In the genomic region with DNA sequence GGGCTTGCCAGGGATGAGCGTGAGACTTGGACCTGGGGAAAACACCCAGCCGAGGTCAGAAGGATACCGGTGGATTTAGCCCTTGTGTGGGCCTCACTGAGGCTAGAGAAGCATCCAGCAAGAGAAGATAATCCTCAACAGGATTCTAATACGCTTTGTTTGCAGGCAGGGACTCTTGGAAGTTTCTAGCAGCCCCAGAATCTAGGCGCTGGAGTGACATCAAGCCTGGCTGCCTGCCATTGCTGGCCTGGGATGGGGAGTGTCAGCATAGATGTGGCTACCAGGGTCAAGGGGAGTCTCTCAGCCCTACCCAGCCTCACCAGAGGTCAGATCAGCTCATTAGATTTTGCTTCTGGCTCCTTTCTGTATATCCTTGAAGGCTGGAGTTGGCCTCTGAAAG, we compare ENCODE assay signal across 10 mouse cellular contexts.
DNase-seq lines count a peak whose midpoint lies in the region; ATAC-seq lines count a peak whose summit lies in the region.
"Had no signal": no experiment of that assay in that cellular context is flagged by ENCODE, and none has a peak within 500 bp of the region (broad histone marks: within the 10 kb centered on the region; RNA-seq: fewer than 3 reads in every experiment).

No protein-coding gene starts in this region.

- DNase-seq in kidney, postnatal 14 days, result peak; percentile 44
- peak; percentile 77 for DNase-seq in adrenal gland, postnatal 10 days
- DNase-seq in heart, adult 8-10 months (ENCODE audit: low spot score), result peak; percentile 21
- peak; percentile 64 for DNase-seq in lung, postnatal 10 days
- no peak for DNase-seq in left cerebral cortex, adult 11 months (ENCODE audit: low spot score)
- no peak for DNase-seq in frontal cortex, postnatal 25 days (ENCODE audit: low spot score in 2 of 2)
- DNase-seq: liver, postnatal 0 days had no signal

- no peaks in the 10 kb centered on the region for H3K4me1 ChIP-seq in kidney, embryonic 16.5 days (ENCODE audit: insufficient read depth, low read length)
- H3K4me1 ChIP-seq in hindbrain, embryonic 13.5 days (replicated peaks), result peaks cover 34% of the 10 kb centered on the region

- H3K9me3 ChIP-seq in kidney, embryonic 16.5 days (ENCODE audit: low read length), result no peaks in the 10 kb centered on the region
- no peaks in the 10 kb centered on the region for H3K9me3 ChIP-seq in hindbrain, embryonic 13.5 days

- no peak overlapping the region for H3K27ac ChIP-seq in kidney, embryonic 16.5 days (ENCODE audit: low read length)
- no peak overlapping the region for H3K27ac ChIP-seq in hindbrain, embryonic 13.5 days

- 67% methylated on average over 5 of the region's 5 CpGs for WGBS in kidney, embryonic 16.5 days
- WGBS in hindbrain, embryonic 13.5 days, result 77% methylated on average over 5 of the region's 5 CpGs

- H3K9ac ChIP-seq in kidney, embryonic 16.5 days (replicated peaks; ENCODE audit: low read length), result no peak overlapping the region
- H3K9ac ChIP-seq in hindbrain, embryonic 13.5 days, result no peak overlapping the region
- H3K9ac ChIP-seq: liver, postnatal 0 days had no signal

- no peak for ATAC-seq in kidney, embryonic 16.5 days (ENCODE audit: low FRiP score, low TSS enrichment)
- ATAC-seq in hindbrain, embryonic 13.5 days (ENCODE audit: low FRiP score), result no peak
- ATAC-seq: liver, postnatal 0 days had no signal

- H3K36me3 ChIP-seq in kidney, embryonic 16.5 days (ENCODE audit: insufficient read depth, low read length), result no peaks in the 10 kb centered on the region
- no peaks in the 10 kb centered on the region for H3K36me3 ChIP-seq in hindbrain, embryonic 13.5 days

- H3K4me2 ChIP-seq in kidney, embryonic 16.5 days (replicated peaks; ENCODE audit: low read depth, low read length), result no peak overlapping the region
- H3K4me2 ChIP-seq in hindbrain, embryonic 13.5 days, result no peak overlapping the region

- peaks cover 46% of the 10 kb centered on the region for H3K27me3 ChIP-seq in kidney, embryonic 16.5 days (ENCODE audit: insufficient read depth, low read length)
- peaks cover 31% of the 10 kb centered on the region for H3K27me3 ChIP-seq in hindbrain, embryonic 13.5 days

- H3K4me3 ChIP-seq in kidney, embryonic 16.5 days (ENCODE audit: low read length), result no peak overlapping the region
- no peak overlapping the region for H3K4me3 ChIP-seq in hindbrain, embryonic 13.5 days
- H3K4me3 ChIP-seq: erythroblast, embryonic 14.5 days had no signal

Comparison
In these comparisons a context has a peak if more than half of its experiments do, and no peak if none do; other contexts are left out.
1. DNase-seq: peak in kidney, postnatal 14 days (single experiment), adrenal gland, postnatal 10 days (single experiment), heart, adult 8-10 months (single experiment) and lung, postnatal 10 days (single experiment); none in left cerebral cortex, adult 11 months (single experiment) and frontal cortex, postnatal 25 days (0 of 2).